Mouse (Mus musculus) kidney, postnatal 25 days (tissue): ENCODE data around the gene Rbms2.
"Not testable (repeated sequence)": the region's sequence is repeated elsewhere in the genome, so short reads cannot be mapped to it uniquely, and the experiment has no call there.

Source experiments
- DNase-seq, 2 experiments: peaks; one replicate each; pipeline ENCODE4 v3.0.0; 2021; ENCODE audit warnings: mixed read lengths in 2 of 2

Gene Rbms2

GRCm38 (mm10) chr10:128192030-128192766 is 12.1 kb upstream of the Rbms2 start:
- DNase-seq, result not testable (repeated sequence)

- no peak for DNase-seq
These were observed 11.4 kb upstream of the Rbms2 start for GRCm38 (mm10) chr10:128191472-128191871.

- DNase-seq, result peak; percentile 74 to 93
These were observed 8.3 kb upstream of the Rbms2 start for GRCm38 (mm10) chr10:128188242-128188877.

- DNase-seq, result no peak
These were observed 7.1 kb upstream of the Rbms2 start for GRCm38 (mm10) chr10:128187181-128187605.

GRCm38 (mm10) chr10:128185959-128186358 is 5.9 kb upstream of the Rbms2 start:
- DNase-seq, result peak; percentile 86 to 92

GRCm38 (mm10) chr10:128185277-128185940 is 5.3 kb upstream of the Rbms2 start:
- DNase-seq, result peak in 1 of 2 experiments; percentile 14

- no peak for DNase-seq
These were observed 4.2 kb upstream of the Rbms2 start for GRCm38 (mm10) chr10:128184296-128184695.

GRCm38 (mm10) chr10:128177316-128177715 is 2.8 kb downstream of the Rbms2 start:
- DNase-seq, result no peak

GRCm38 (mm10) chr10:128175996-128176755 is 3.9 kb downstream of the Rbms2 start:
- peak; percentile 79 to 87 for DNase-seq

GRCm38 (mm10) chr10:128175302-128175701 is 4.8 kb downstream of the Rbms2 start:
- DNase-seq, result no peak

- DNase-seq, result not testable (repeated sequence)
These were observed 8.7 kb downstream of the Rbms2 start for GRCm38 (mm10) chr10:128171348-128171747.

GRCm38 (mm10) chr10:128167091-128167490 is 13.0 kb downstream of the Rbms2 start:
- DNase-seq, result no peak

GRCm38 (mm10) chr10:128165726-128166125 is 14.4 kb downstream of the Rbms2 start:
- DNase-seq, result not testable (repeated sequence)

GRCm38 (mm10) chr10:128153978-128154377 is 26.1 kb downstream of the Rbms2 start:
- no peak for DNase-seq

GRCm38 (mm10) chr10:128150941-128151340 is 29.2 kb downstream of the Rbms2 start:
- peak; percentile 83 to 84 for DNase-seq

GRCm38 (mm10) chr10:128149592-128149991 is 30.5 kb downstream of the Rbms2 start:
- DNase-seq, result peak; percentile 83 to 94

- no peak for DNase-seq
These were observed 31.2 kb downstream of the Rbms2 start for GRCm38 (mm10) chr10:128148789-128149365.

- DNase-seq, result no peak
These were observed 35.1 kb downstream of the Rbms2 start for GRCm38 (mm10) chr10:128144961-128145360.

GRCm38 (mm10) chr10:128143659-128144058 is 36.4 kb downstream of the Rbms2 start:
- no peak for DNase-seq

GRCm38 (mm10) chr10:128142165-128142564 is 37.9 kb downstream of the Rbms2 start:
- peak in 1 of 2 experiments; percentile 49 for DNase-seq

- DNase-seq, result peak in 1 of 2 experiments; percentile 78
These were observed 39.7 kb downstream of the Rbms2 start for GRCm38 (mm10) chr10:128140236-128140952.

GRCm38 (mm10) chr10:128135374-128135773 is 44.7 kb downstream of the Rbms2 start:
- DNase-seq, result no peak
